Mouse (Mus musculus) cerebellum, adult 11-12 months (tissue): ENCODE measurements at regions not wholly inside any gene's neighbourhood (a gene's known extent, or its start where the extent isn't known, plus 50 kb on each side); places are given as distances from the start of the nearest gene placed in this dataset.

Experiments
- DNase-seq: peaks from one replicate; pipeline ENCODE4 v3.0.0; 2022

- DNase-seq = no peak
Observed at GRCm38 (mm10) chr12:58581811-58582572, 312.9 kb upstream of the Clec14a start.

DNA sequence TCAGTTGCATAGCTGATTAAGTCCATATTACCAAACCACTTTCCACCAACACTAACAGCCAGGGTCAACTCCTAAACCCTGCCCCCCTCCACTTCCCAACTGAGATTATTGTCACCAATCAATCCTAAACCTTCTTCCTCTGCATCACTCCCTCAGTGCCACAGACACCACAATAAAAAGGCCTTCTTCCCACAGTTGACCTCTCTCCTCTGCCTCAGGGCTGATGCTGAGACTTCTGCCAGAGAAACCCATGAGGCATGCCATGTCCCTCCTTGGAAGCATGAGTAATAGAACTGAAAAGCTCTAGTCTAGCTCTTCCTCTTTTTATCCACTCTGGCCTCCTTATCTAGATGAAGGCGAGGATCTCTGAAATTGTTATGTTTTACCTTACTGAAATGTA, 300.0 kb upstream of the Clec14a start:
- no peak for DNase-seq

DNA sequence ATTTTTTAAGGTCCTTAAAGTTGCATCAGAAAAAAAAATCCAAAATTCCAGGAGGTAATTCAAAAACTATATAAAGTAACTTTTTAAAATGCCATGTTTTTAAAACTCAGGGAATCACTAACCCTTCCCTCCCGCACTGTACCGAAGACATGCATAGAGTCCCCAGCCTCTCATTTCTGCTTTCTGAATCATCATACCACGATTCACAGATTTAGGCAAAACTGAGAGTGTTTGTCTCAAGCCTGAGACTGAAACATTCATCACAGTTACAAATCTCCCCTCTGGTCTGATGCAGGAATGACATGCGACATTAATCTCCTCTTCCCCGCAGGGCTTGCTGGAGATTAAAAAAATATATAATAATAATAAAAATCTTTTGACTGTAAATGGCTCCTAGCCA, 291.8 kb upstream of the Clec14a start:
- no peak for DNase-seq

DNA sequence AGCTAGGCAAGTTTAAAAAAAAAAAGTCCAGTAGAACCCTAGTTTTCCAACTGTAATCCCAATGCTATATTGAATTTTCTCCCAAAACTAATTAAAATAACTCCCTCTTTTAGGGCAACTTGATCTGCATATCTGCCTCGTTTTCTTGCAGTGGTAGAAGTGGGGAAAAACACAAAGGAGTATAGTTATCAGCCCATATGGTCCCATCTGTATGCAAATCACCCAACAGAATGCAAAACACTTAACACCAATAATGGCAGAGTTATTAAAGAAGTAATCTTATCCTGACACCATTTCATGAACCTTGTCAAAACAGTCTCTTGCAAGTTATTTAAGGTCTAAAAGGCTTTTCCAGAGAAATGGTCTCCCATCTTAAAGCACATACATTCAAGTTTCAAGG, 290.7 kb upstream of the Clec14a start:
- no peak for DNase-seq

GRCm38 (mm10) chr12:58557261-58557660, 288.2 kb upstream of the Clec14a start:
- DNase-seq = no peak

- no peak for DNase-seq
Observed at GRCm38 (mm10) chr12:58556741-58557140, 287.7 kb upstream of the Clec14a start.

- DNase-seq = no peak
Observed at GRCm38 (mm10) chr12:58556060-58556459, 287.0 kb upstream of the Clec14a start.

- no peak for DNase-seq
Observed at GRCm38 (mm10) chr12:58550859-58551761, 282.0 kb upstream of the Clec14a start.

DNA sequence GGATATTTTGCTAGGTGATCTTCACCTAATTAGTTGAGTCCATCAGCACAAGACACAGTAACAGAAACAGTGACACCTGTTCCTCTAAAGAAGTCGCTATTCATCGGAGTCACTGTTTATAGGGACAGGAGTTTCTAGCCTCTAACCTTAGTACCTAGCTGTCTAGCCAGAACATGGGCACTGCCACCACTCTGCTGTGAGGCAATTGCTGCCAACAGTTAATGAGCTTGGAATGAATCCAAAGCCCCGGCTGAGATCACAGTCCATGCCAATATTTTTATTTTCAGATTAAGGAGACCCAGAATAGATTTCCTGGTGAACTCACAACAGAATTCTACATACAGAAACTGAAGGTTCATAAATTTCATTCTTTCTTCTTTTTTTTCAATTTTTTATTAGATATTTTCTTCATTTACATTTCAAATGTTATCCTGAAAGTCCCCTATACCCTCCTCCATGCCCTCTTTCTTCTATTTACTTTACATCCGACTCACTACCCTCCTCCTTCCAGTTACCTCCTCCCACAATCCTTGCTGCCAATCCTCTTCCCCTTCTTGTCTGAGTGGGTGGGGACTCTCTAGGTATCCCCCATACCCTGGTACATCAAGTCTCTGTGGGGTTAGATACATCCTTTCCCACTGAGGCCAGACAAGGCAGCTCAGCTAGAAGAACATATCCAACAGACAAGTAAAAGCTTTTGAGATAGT, 276.9 kb upstream of the Clec14a start:
- DNase-seq = no peak

DNA sequence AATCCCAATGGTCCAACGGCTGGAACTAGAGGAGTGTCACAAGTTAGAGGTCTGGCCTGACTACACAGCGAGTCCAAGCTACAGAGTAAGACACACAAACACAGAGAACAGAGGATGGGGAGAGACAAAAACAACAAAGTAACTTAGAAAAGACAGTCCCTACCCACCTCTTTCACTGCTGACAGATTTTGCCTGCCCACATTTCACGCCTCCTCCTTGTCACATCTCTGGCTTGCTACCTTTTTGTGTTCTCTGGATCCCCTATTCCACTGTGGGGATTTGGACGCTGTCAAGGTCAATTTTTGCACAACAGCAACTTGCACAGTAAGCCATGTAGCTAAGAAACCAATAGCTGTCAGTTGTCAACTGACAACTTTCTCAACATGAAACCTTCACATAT, 275.8 kb upstream of the Clec14a start:
- DNase-seq = no peak

- DNase-seq = no peak
Observed at GRCm38 (mm10) chr12:58538305-58538719, 269.2 kb upstream of the Clec14a start.

- DNase-seq = no peak
Observed at GRCm38 (mm10) chr12:58537833-58538232, 268.7 kb upstream of the Clec14a start.

DNA sequence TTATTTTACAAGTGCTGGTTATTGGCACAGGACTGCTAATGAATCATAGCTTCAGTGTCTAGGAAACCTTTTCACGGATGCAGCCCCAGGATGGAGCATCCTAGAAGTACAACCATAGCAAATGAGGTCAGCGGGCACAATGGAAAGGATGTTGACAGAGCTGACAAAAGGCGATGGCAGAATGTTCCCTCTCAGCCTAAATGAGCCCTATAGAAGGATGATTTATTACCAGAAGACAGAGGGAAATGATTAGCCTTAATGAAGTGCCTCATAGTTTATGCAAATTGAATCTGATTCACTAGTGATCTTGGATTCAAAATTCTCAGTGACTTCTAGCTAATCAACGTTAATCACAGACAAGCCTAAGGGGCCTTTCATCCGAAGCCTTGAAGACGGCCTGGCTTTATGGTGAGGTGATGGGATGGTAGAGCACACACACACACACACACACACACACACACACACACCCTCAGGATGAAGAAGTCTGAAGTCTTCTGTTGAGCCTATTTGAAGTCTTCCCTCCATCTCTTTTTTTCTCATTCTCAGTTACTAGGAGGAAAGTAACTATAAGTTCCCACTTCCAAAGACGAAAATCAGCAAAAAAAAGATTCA, 267.4 kb upstream of the Clec14a start:
- DNase-seq = no peak

DNA sequence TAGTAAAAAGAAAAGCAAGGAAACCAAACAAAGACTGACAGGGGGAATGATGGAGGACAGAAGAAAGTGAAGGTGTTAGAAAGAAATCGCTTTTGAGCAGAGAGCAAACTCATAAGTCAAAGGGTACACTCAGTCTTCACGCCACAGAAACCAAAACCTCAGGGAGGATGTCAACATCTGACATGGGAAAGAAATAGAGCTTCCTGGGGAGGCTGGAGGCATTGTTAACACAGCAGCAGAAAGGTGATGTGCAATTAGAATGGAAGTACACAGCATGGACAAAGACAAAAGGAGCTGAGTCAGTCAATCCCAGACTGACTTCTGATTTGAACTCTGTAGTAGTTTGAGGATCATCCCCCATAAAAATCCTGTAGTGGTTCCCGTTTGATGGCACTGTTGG, 261.2 kb upstream of the Clec14a start:
- DNase-seq = no peak

DNA sequence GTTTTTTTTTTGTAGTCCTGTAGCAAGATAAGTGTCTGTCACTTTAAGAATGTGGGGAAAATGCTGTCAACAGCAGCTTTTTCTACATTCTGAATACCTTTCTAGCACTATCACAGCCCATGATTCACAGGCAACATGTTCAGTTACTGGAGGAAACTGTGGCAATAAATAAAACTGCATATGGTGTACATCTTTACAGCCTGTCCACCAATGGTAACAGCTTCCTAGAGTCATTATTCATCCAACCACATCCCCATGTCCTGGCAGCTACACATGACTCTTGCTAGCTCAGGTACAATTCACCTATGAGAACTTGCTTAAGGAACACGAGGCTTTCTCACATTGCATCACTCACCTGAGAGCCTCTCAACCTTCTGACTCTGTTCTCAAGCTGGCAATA, 247.7 kb upstream of the Clec14a start:
- DNase-seq = no peak

DNA sequence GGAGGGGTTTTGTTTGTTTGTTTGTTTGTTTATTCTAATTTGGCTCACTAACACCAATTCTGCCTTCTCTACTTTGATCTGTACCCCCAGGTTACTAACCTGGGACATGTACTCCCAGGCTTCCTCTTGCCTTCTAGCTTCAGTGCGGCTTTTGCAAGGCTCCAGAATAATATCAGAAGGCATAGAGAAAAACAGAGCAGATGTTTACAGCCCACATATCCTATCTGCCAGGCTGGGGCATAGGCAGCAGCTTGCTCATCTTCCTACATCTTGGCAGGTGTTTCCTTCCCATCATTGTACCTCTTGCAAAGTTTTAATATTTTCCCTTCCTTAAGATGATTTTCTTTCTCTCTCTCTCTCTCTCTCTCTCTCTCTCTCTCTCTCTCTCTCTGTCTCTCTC, 244.9 kb upstream of the Clec14a start:
- no peak for DNase-seq

DNA sequence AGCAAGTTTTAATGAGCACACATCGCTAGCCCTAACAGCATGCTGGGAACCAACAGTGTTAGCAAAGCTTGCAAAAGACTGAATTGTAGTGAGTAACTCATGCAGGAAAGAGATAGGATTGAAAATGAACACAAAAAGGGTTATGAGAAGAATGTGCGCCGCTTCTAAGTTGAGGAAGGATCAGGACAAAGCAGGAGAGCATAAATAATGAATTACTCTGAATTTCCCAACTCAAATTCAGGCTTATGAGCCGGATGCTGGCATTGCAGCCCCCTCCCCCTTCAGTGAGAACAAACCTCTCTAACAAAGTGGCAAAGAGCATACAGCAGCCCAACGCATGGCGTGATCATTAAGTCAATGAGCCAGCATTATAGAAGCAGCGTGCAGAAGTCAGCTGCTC, 243.6 kb upstream of the Clec14a start:
- no peak for DNase-seq

DNA sequence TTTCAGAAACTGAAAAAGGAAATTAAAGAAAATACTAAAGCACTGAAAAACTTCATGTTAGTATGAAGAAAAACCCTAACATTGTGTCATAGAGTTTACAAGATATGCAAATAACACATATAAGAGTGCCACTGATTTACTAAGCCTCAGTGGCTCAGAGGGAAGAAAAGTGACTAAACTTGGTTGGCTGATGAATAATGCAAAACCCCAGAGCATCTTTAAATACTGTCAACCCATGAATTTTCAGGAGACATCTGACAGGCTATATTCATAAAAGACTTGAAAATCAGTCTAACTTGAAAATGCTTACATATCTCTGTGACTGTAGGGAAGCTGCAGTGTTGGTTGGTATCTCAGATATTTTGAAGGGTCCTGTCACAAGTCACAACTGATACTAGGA, 235.2 kb upstream of the Clec14a start:
- DNase-seq = no peak

DNA sequence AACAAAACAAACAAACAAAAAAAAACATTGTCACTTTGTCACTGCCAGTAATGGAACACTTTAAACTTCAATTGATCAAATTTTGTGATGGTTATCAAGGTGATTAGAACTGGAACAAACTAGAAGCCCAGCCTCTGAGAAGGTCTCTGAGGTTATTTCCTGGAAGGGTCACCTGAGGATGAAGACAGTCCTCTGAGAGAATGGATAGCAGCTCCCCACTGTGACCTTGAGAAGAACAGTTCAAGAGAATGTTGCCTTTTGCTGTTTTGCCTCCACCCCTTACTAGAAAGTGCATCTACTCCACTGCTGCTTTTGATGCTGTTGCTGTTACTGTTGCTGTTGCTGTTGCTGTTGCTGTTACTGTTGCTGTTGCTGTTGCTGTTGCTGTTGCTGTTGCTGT, 205.1 kb upstream of the Clec14a start:
- no peak for DNase-seq

DNA sequence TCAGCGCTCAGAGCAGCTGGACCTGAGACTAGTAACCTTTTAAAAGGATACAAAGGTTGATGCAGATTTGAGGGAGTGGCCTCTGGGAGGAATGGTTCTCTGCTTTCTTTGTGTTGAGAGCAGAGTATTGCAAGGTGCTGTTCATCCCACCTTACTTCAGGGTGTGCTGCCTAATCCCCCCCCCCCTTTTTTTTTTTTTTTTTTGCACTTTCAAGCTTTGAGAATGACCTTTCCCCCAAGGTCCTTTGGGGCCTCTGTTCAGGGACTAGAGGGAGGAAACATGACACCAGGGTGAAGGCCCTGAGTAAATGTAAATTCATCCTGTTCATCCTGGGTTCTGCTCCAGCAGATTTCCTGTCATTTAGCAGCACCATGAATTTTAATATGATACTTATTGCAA, 204.4 kb upstream of the Clec14a start:
- no peak for DNase-seq

GRCm38 (mm10) chr12:58460465-58460864, 191.4 kb upstream of the Clec14a start:
- DNase-seq = no peak

DNA sequence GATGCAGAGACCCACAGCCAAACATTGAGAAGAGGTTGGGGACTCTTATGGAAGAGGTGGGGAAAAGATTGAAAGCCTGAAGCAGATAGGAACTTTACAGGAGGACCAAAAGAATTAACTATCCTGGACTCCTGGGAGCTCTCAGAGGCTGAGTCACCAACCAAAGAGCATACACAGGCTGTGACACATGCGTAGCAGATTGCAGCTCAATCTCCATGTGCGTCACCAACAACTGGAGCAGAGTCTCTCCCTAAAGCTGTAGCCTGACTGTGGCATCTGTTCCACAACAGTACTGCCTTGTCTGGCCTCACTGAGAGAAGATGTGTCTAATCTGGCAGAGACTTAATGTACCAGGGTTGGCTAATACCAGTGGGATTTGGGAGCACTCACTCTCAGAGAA, 185.7 kb upstream of the Clec14a start:
- no peak for DNase-seq

DNA sequence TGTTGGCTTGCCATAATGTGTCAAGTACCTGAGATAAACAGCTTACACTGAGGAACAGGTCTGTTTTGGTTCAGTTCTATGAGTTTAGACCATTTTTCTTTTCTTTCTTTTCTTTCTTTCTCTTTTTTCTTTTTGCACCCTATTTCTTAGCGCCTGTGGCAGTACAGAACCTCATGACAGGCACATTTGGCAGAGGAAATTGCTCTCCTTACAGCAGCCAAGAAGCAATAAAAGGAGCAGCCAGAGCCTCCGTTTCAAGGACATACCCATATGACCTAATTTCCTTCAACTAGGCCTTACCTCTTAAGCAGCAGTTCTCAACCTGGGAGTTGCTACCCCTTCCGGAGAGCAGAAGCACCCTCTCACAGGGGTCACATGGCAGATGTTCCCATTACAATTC, 173.9 kb upstream of the Clec14a start:
- DNase-seq = no peak
